8 mouse cellular contexts compared by ENCODE assay signal in genomic region chr8:71394481-71394880, GRCm38 (mm10). TPM values are rescaled to one million over a fixed set of nuclear protein-coding genes. Genes with fewer than 3 reads are reported as not detected.
DNase-seq lines count a peak whose midpoint lies in the region; ATAC-seq and TF ChIP-seq lines count a peak whose summit lies in the region.

No protein-coding gene starts in this region.

- ATAC-seq in intestine, embryonic 15.5 days, result no peak
- ATAC-seq in intestine, postnatal 0 days, result no peak
- no peak for ATAC-seq in midbrain, embryonic 16.5 days

- peaks cover 8% of the 10 kb centered on the region for H3K36me3 ChIP-seq in intestine, embryonic 15.5 days
- H3K36me3 ChIP-seq in intestine, postnatal 0 days (ENCODE audit: control insufficient read depth, insufficient read depth), result peaks cover 11% of the 10 kb centered on the region
- H3K36me3 ChIP-seq in midbrain, embryonic 16.5 days (ENCODE audit: control insufficient read depth, insufficient read depth, low read length), result peaks cover under 1% of the 10 kb centered on the region; the same call in 1 of the 2 replicates

- TF ChIP-seq CTCF in intestine, postnatal 0 days (IDR thresholded peaks at IDR 0.05; ENCODE audit: low read depth), result no peak

- no peak overlapping the region for H3K9ac ChIP-seq in intestine, embryonic 15.5 days
- H3K9ac ChIP-seq in intestine, postnatal 0 days (ENCODE audit: low read depth, low read length), result no peak overlapping the region
- no peak overlapping the region for H3K9ac ChIP-seq in midbrain, embryonic 16.5 days (ENCODE audit: low read depth, low read length)

- H3K27ac ChIP-seq in intestine, embryonic 15.5 days, result no peak overlapping the region
- no peak overlapping the region for H3K27ac ChIP-seq in intestine, postnatal 0 days (ENCODE audit: low read depth, low read length)
- H3K27ac ChIP-seq in brown adipose tissue, adult 24 weeks (replicated peaks; ENCODE audit: low read depth, low read length), result peak overlapping the region; percentile 100
- no peak overlapping the region for H3K27ac ChIP-seq in midbrain, embryonic 16.5 days (ENCODE audit: low read length)

- no peak overlapping the region for H3K4me3 ChIP-seq in intestine, embryonic 15.5 days (replicated peaks)
- H3K4me3 ChIP-seq in intestine, postnatal 0 days (ENCODE audit: low read depth, low read length), result no peak overlapping the region; the same call in 1 of the 2 replicates
- H3K4me3 ChIP-seq in brown adipose tissue, adult 24 weeks (ENCODE audit: insufficient read depth, low read depth, low read length), result peak overlapping the region; percentile 72
- no peak overlapping the region for H3K4me3 ChIP-seq in midbrain, embryonic 16.5 days (ENCODE audit: low read depth, low read length)

- no peaks in the 10 kb centered on the region for H3K9me3 ChIP-seq in intestine, embryonic 15.5 days
- no peaks in the 10 kb centered on the region for H3K9me3 ChIP-seq in intestine, postnatal 0 days (ENCODE audit: control insufficient read depth)
- H3K9me3 ChIP-seq in midbrain, embryonic 16.5 days (replicated peaks; ENCODE audit: control insufficient read depth, low read length, poor library complexity, severe bottlenecking), result no peaks in the 10 kb centered on the region

- peaks cover 10% of the 10 kb centered on the region for H3K4me1 ChIP-seq in intestine, embryonic 15.5 days (replicated peaks)
- 0 out of 2 replicates have a peak, but pooled peaks cover 5% of the 10 kb centered on the region for H3K4me1 ChIP-seq in intestine, postnatal 0 days (replicated peaks; ENCODE audit: control insufficient read depth, insufficient read depth, low read length)
- peaks cover 8% of the 10 kb centered on the region for H3K4me1 ChIP-seq in brown adipose tissue, adult 24 weeks (ENCODE audit: control insufficient read depth, insufficient read depth, insufficient read length, low read length)
- H3K4me1 ChIP-seq in midbrain, embryonic 16.5 days (ENCODE audit: control insufficient read depth, insufficient read depth, low read length), result peaks cover 10% of the 10 kb centered on the region

- WGBS in intestine, embryonic 15.5 days, result 78% methylated on average over 7 of the region's 7 CpGs
- WGBS in intestine, postnatal 0 days, result 81% methylated on average over 7 of the region's 7 CpGs
- WGBS in midbrain, embryonic 16.5 days, result 88% methylated on average over 7 of the region's 7 CpGs

- H3K27me3 ChIP-seq in intestine, embryonic 15.5 days (replicated peaks), result no peaks in the 10 kb centered on the region
- H3K27me3 ChIP-seq in intestine, postnatal 0 days (replicated peaks; ENCODE audit: control insufficient read depth, insufficient read depth, low read length), result no peaks in the 10 kb centered on the region
- H3K27me3 ChIP-seq in midbrain, embryonic 16.5 days (ENCODE audit: control insufficient read depth, insufficient read depth, low read depth, low read length), result no peaks in the 10 kb centered on the region

- H3K4me2 ChIP-seq in intestine, embryonic 15.5 days (replicated peaks), result peak overlapping the region; percentile 20
- H3K4me2 ChIP-seq in intestine, postnatal 0 days (replicated peaks; ENCODE audit: low read depth), result no peak overlapping the region
- H3K4me2 ChIP-seq in midbrain, embryonic 16.5 days (ENCODE audit: low read length), result no peak overlapping the region

- peak; percentile 1 for DNase-seq in adrenal gland, adult 2 months
- DNase-seq in adrenal gland, postnatal 36 days, result no peak
- DNase-seq in kidney, postnatal 10 days, result peak; percentile 11
- no peak for DNase-seq in retina, postnatal 1 day

RNA-seq across cellular contexts. Expression of gene Ushbp1, which starts 1.1 kb away (rescaled TPM):
- 10 to 100 TPM; 11.9 to 16.8 TPM for total RNA-seq in adrenal gland, adult 2 months (2021)
- 40.1 and 58.8 TPM in 2 replicates for polyA plus RNA-seq in adrenal gland, adult 2 months (2012; rRNA removed)
- total RNA-seq in adrenal gland, postnatal 36 days (2021), result 10 to 100 TPM; 12.7 to 20.6 TPM
- 8.8 and 10.8 TPM in 2 replicates for polyA plus RNA-seq in intestine, embryonic 15.5 days (2015; fragmentation: Nextera tagmentation; extraction: Ambion mirVana)
- 4.1 and 4.9 TPM in 2 replicates for polyA plus RNA-seq in intestine, postnatal 0 days (2015; fragmentation: Nextera tagmentation; extraction: Ambion mirVana)
- polyA plus RNA-seq in brown adipose tissue, adult 24 weeks (2012; ENCODE audit: insufficient read depth, insufficient read length, missing spikeins), result 12.8 and 20.7 TPM in 2 replicates
- polyA plus RNA-seq in midbrain, embryonic 16.5 days (2015; fragmentation: Nextera tagmentation; extraction: Ambion mirVana), result 7.4 and 8.1 TPM in 2 replicates

RNA-seq across cellular contexts. Expression of gene Babam1, which starts 2.2 kb away (rescaled TPM):
- 100 to 1,000 TPM; 106 to 119 TPM for total RNA-seq in adrenal gland, adult 2 months (2021)
- polyA plus RNA-seq in adrenal gland, adult 2 months (2012; rRNA removed), result 143 and 164 TPM in 2 replicates
- 100 to 1,000 TPM in 1 of 2 experiments, 10 to 100 TPM in 1; 90.6 to 102 TPM for total RNA-seq in adrenal gland, postnatal 36 days (2021)
- polyA plus RNA-seq in intestine, embryonic 15.5 days (2015; fragmentation: Nextera tagmentation; extraction: Ambion mirVana), result 97.8 and 99.8 TPM in 2 replicates
- polyA plus RNA-seq in intestine, postnatal 0 days (2015; fragmentation: Nextera tagmentation; extraction: Ambion mirVana), result 66.8 and 68.6 TPM in 2 replicates
- 78.3 and 79.0 TPM in 2 replicates for polyA plus RNA-seq in brown adipose tissue, adult 24 weeks (2012; ENCODE audit: insufficient read depth, insufficient read length, missing spikeins)
- 89.8 and 91.0 TPM in 2 replicates for polyA plus RNA-seq in midbrain, embryonic 16.5 days (2015; fragmentation: Nextera tagmentation; extraction: Ambion mirVana)

RNA-seq across cellular contexts. Expression of gene Ankle1, which starts 11.3 kb away (rescaled TPM):
- under 1 TPM; 0.48 to 0.58 TPM for total RNA-seq in adrenal gland, adult 2 months (2021)
- 3.4 and 4.2 TPM in 2 replicates for polyA plus RNA-seq in adrenal gland, adult 2 months (2012; rRNA removed)
- 1 to 10 TPM; 1.1 to 1.4 TPM for total RNA-seq in adrenal gland, postnatal 36 days (2021)
- 31.6 and 41.6 TPM in 2 replicates for polyA plus RNA-seq in intestine, embryonic 15.5 days (2015; fragmentation: Nextera tagmentation; extraction: Ambion mirVana)
- polyA plus RNA-seq in intestine, postnatal 0 days (2015; fragmentation: Nextera tagmentation; extraction: Ambion mirVana), result 2.8 and 4.4 TPM in 2 replicates
- polyA plus RNA-seq in brown adipose tissue, adult 24 weeks (2012; ENCODE audit: insufficient read depth, insufficient read length, missing spikeins), result not detected in 2 replicates
- 4.0 and 5.1 TPM in 2 replicates for polyA plus RNA-seq in midbrain, embryonic 16.5 days (2015; fragmentation: Nextera tagmentation; extraction: Ambion mirVana)

RNA-seq across cellular contexts. Expression of gene Nr2f6, which starts 12.7 kb away (rescaled TPM):
- 10 to 100 TPM; 49.7 to 71.5 TPM for total RNA-seq in adrenal gland, adult 2 months (2021)
- 335 and 389 TPM in 2 replicates for polyA plus RNA-seq in adrenal gland, adult 2 months (2012; rRNA removed)
- total RNA-seq in adrenal gland, postnatal 36 days (2021), result 10 to 100 TPM; 69.8 to 71.8 TPM
- polyA plus RNA-seq in intestine, embryonic 15.5 days (2015; fragmentation: Nextera tagmentation; extraction: Ambion mirVana), result 81.1 and 85.7 TPM in 2 replicates
- 58.3 and 58.5 TPM in 2 replicates for polyA plus RNA-seq in intestine, postnatal 0 days (2015; fragmentation: Nextera tagmentation; extraction: Ambion mirVana)
- 43.4 and 56.0 TPM in 2 replicates for polyA plus RNA-seq in brown adipose tissue, adult 24 weeks (2012; ENCODE audit: insufficient read depth, insufficient read length, missing spikeins)
- 19.8 and 20.1 TPM in 2 replicates for polyA plus RNA-seq in midbrain, embryonic 16.5 days (2015; fragmentation: Nextera tagmentation; extraction: Ambion mirVana)

RNA-seq across cellular contexts. Expression of gene Ocel1, which starts 23.4 kb away (rescaled TPM):
- total RNA-seq in adrenal gland, adult 2 months (2021), result 10 to 100 TPM; 16.5 to 17.8 TPM
- polyA plus RNA-seq in adrenal gland, adult 2 months (2012; rRNA removed), result 32.1 and 36.1 TPM in 2 replicates
- total RNA-seq in adrenal gland, postnatal 36 days (2021), result 10 to 100 TPM; 16.6 to 22.1 TPM
- polyA plus RNA-seq in intestine, embryonic 15.5 days (2015; fragmentation: Nextera tagmentation; extraction: Ambion mirVana), result 6.7 and 7.9 TPM in 2 replicates
- polyA plus RNA-seq in intestine, postnatal 0 days (2015; fragmentation: Nextera tagmentation; extraction: Ambion mirVana), result 20.0 and 20.5 TPM in 2 replicates
- 8.3 and 9.1 TPM in 2 replicates for polyA plus RNA-seq in brown adipose tissue, adult 24 weeks (2012; ENCODE audit: insufficient read depth, insufficient read length, missing spikeins)
- 5.1 and 5.3 TPM in 2 replicates for polyA plus RNA-seq in midbrain, embryonic 16.5 days (2015; fragmentation: Nextera tagmentation; extraction: Ambion mirVana)

Comparison
In these comparisons a context has a peak if more than half of its experiments do, and no peak if none do; other contexts are left out.
1. DNase-seq: peak in adrenal gland, adult 2 months (single experiment) and kidney, postnatal 10 days (single experiment); none in adrenal gland, postnatal 36 days (0 of 2) and retina, postnatal 1 day (single experiment).